Mouse (Mus musculus) intestine, embryonic 14.5 days (tissue): ENCODE data around the gene 1700020D05Rik. TPM values are rescaled to one million over a fixed set of nuclear protein-coding genes. Genes with fewer than 3 reads are reported as not detected.

Experiments
- ATAC-seq: fragments of 200-750 bp; cut with Nextera tagmentation; replicated peaks from 2 replicates; pipeline ENCODE4 v1.8.0; 2017; ENCODE audit warnings: low read depth, moderate number of reproducible peaks, moderate TSS enrichment, moderate library complexity; ENCODE audit not compliant: low FRiP score, low TSS enrichment
- DNase-seq: peaks from one replicate; pipeline ENCODE4 v3.0.0-alpha.2; 2018; ENCODE audit warnings: low spot score
- H3K27ac ChIP-seq: fragments of 300-500 bp; sonication (generic); 2 replicates; pipeline ENCODE4 v1.5.1; 2014; ENCODE audit warnings: low read depth, mild to moderate bottlenecking, control low read depth
- H3K27me3 ChIP-seq: fragments of 300-500 bp; sonication (generic); replicated peaks from 2 replicates; pipeline ENCODE4 v1.6.1; 2014; ENCODE audit warnings: low read length, control low read depth; ENCODE audit not compliant: control insufficient read depth, insufficient read depth
- H3K36me3 ChIP-seq: fragments of 300-500 bp; sonication (generic); 2 replicates; pipeline ENCODE4 v1.6.1; 2014; ENCODE audit warnings: low read length, control low read depth; ENCODE audit not compliant: control insufficient read depth, insufficient read depth
- H3K4me1 ChIP-seq: fragments of 300-500 bp; sonication (generic); replicated peaks from 2 replicates; pipeline ENCODE4 v1.6.1; 2014; ENCODE audit warnings: low read length, control low read depth, mixed read lengths; ENCODE audit not compliant: control insufficient read depth, insufficient read depth
- H3K4me2 ChIP-seq: fragments of 300-500 bp; sonication (generic); 2 replicates; pipeline ENCODE4 v1.6.1; 2014; ENCODE audit warnings: low read length
- H3K4me3 ChIP-seq: fragments of 300-500 bp; sonication (generic); 2 replicates; pipeline ENCODE4 v1.5.1; 2014; ENCODE audit warnings: low read depth, low read length, control low read depth, mixed read lengths
- H3K9ac ChIP-seq: fragments of 300-500 bp; sonication (generic); 2 replicates; pipeline ENCODE4 v1.6.1; 2014; ENCODE audit warnings: mild to moderate bottlenecking, low read length
- H3K9me3 ChIP-seq: fragments of 300-500 bp; sonication (generic); 2 replicates; pipeline ENCODE4 v1.6.1; 2016; ENCODE audit warnings: low read length, control low read depth; ENCODE audit not compliant: control insufficient read depth
- WGBS: fragments of 180-500 bp; shearing (Covaris S2); extraction: QIAGEN DNeasy Blood & Tissue Kit; methylation state at CpG from one replicate; pipeline ENCODE4 v1.1.7; 2014; 5-methylcytosine and 5-hydroxymethylcytosine counted together
- polyA plus RNA-seq: library from polyadenylated mRNA; unstranded; fragments of >200 nt; fragmentation: Nextera tagmentation; extraction: Ambion mirVana; gene quantifications from 2 replicates; pipeline ENCODE4 v1.2.1, GENCODE M21; 2014

Gene 1700020D05Rik
- polyA plus RNA-seq, 1 experiment from 2014 or later = not detected

DNA sequence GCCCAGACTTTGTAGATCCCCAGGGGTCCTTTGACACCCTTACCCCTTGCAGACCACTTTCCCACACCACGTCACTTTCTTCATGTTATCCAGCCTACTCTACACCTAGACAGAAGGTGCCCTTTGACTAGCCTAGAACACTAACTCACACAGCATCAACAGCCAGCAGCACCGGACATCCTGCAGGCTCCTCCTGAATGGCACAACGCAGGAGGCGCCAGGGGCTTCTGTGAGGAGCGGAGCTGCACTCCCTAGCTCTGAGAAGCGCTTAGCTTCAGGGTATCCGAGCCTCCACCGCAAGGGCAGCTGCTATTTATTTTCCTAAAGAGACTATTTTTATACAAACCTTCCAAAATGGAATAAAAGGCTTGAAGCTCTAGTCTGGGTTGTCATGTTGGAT, 48.0 kb downstream of the 1700020D05Rik start:
- H3K9ac ChIP-seq = peak overlapping the region; percentile 75

DNA sequence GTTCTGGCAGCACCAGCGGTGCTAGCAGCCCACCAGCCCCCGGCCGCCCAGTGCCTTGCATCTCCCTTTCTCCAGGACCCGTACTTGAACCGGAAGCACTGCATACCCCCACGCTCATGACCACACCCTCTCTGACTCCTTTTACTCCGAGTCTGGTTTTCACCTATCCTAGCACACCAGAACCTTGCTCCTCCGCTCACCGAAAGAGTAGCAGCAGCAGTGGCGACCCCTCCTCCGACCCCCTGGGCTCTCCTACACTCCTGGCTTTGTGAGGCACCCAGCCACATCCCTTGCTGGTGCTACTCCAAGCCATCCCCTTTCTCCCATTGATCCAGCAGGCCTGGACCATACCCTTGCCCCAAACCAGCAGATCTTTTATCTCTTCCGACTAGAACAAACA, 48.5 kb downstream of the 1700020D05Rik start:
- Histone ChIP-seq H3K36me3 (peaks cover 20% of the 10 kb centered on the region; the same call in 1 of the 2 replicates), H3K4me2 (peak overlapping the region; percentile 94), H3K9me3 (no peaks in the 10 kb centered on the region), H3K9ac (no peak overlapping the region), H3K27me3 (peaks cover 7% of the 10 kb centered on the region), H3K4me3 (peak overlapping the region; percentile 72; the same call in 1 of the 2 replicates), H3K4me1 (peaks cover 26% of the 10 kb centered on the region), H3K27ac (no peak overlapping the region)
- no peak for ATAC-seq
- WGBS = 76% methylated on average over 12 of the region's 12 CpGs
- no peak for DNase-seq

More for the DNA sequence above, 48.0 kb downstream of the 1700020D05Rik start:
- Histone ChIP-seq H3K9me3 (no peaks in the 10 kb centered on the region), H3K27ac (no peak overlapping the region), H3K4me3 (peak overlapping the region; percentile 72), H3K4me2 (peak overlapping the region; percentile 94), H3K4me1 (peaks cover 26% of the 10 kb centered on the region), H3K27me3 (peaks cover 1% of the 10 kb centered on the region), H3K36me3 (peaks cover 20% of the 10 kb centered on the region; the same call in 1 of the 2 replicates)
- no peak for ATAC-seq
- 53% methylated on average over 8 of the region's 8 CpGs for WGBS
- DNase-seq = no peak

Other genes starting within 250 kb of the 1700020D05Rik start
- 22.9 and 23.4 TPM in 2 replicates for gene Pacs1, start 230.7 kb downstream of the 1700020D05Rik start, polyA plus RNA-seq
- 321 and 334 TPM in 2 replicates for gene Sf3b2, start 208.3 kb downstream of the 1700020D05Rik start, polyA plus RNA-seq
- gene Gal3st3, start 205.5 kb downstream of the 1700020D05Rik start, polyA plus RNA-seq = 2.9 and 3.3 TPM in 2 replicates
- not detected in 2 replicates for gene Catsper1, start 168.0 kb downstream of the 1700020D05Rik start, polyA plus RNA-seq
- gene Cst6, start 154.2 kb downstream of the 1700020D05Rik start, polyA plus RNA-seq = 1.8 and 2.5 TPM in 2 replicates
- gene Eif1ad, start 137.0 kb downstream of the 1700020D05Rik start, polyA plus RNA-seq = 55.4 and 59.7 TPM in 2 replicates
- gene Banf1, start 136.6 kb downstream of the 1700020D05Rik start, polyA plus RNA-seq = 499 and 514 TPM in 2 replicates
- gene Sart1, start 115.1 kb downstream of the 1700020D05Rik start, polyA plus RNA-seq = 57.1 and 69.1 TPM in 2 replicates
- gene Tsga10ip, start 101.3 kb downstream of the 1700020D05Rik start, polyA plus RNA-seq = 2.8 TPM in 1 of 2 replicates, not detected in the other
- gene Drap1, start 78.8 kb downstream of the 1700020D05Rik start, polyA plus RNA-seq = 170 and 173 TPM in 2 replicates
- gene AI837181, start 78.6 kb downstream of the 1700020D05Rik start, polyA plus RNA-seq = 34.2 and 41.2 TPM in 2 replicates
- gene Fosl1, start 56.2 kb downstream of the 1700020D05Rik start, polyA plus RNA-seq = not detected in 2 replicates
- 7.1 TPM in 2 replicates for gene Ccdc85b, start 45.9 kb downstream of the 1700020D05Rik start, polyA plus RNA-seq
- gene Fibp, start 43.2 kb downstream of the 1700020D05Rik start, polyA plus RNA-seq = 111 and 112 TPM in 2 replicates
- 1.6 and 2.0 TPM in 2 replicates for gene Ctsw, start 35.3 kb downstream of the 1700020D05Rik start, polyA plus RNA-seq
- gene Efemp2, start 29.8 kb downstream of the 1700020D05Rik start, polyA plus RNA-seq = 136 and 151 TPM in 2 replicates
- 37.0 and 38.3 TPM in 2 replicates for gene Mus81, start 15.4 kb downstream of the 1700020D05Rik start, polyA plus RNA-seq
- 2,844 and 3,105 TPM in 2 replicates for gene Cfl1, start 13.3 kb downstream of the 1700020D05Rik start, polyA plus RNA-seq
- gene Snx32, start 6.8 kb upstream of the 1700020D05Rik start, polyA plus RNA-seq = 9.4 and 10.8 TPM in 2 replicates
- gene Ovol1, start 56.9 kb upstream of the 1700020D05Rik start, polyA plus RNA-seq = 17.5 and 18.6 TPM in 2 replicates
- gene Ap5b1, start 64.2 kb upstream of the 1700020D05Rik start, polyA plus RNA-seq = 6.1 and 6.5 TPM in 2 replicates
- 124 and 131 TPM in 2 replicates for gene Rnaseh2c, start 98.1 kb upstream of the 1700020D05Rik start, polyA plus RNA-seq
- gene Kat5, start 106.5 kb upstream of the 1700020D05Rik start, polyA plus RNA-seq = 31.8 and 33.3 TPM in 2 replicates
- gene Rela, start 133.7 kb upstream of the 1700020D05Rik start, polyA plus RNA-seq = 46.7 and 51.2 TPM in 2 replicates
- 18.0 and 21.7 TPM in 2 replicates for gene Sipa1, start 159.9 kb upstream of the 1700020D05Rik start, polyA plus RNA-seq
- 23.2 and 28.8 TPM in 2 replicates for gene Map3k11, start 185.0 kb upstream of the 1700020D05Rik start, polyA plus RNA-seq
- gene Pcnx3, start 185.1 kb upstream of the 1700020D05Rik start, polyA plus RNA-seq = 27.6 and 30.8 TPM in 2 replicates
- gene Kcnk7, start 200.6 kb upstream of the 1700020D05Rik start, polyA plus RNA-seq = 0.30 and 0.45 TPM in 2 replicates
- gene Ehbp1l1, start 222.5 kb upstream of the 1700020D05Rik start, polyA plus RNA-seq = 29.6 and 33.6 TPM in 2 replicates
- 85.8 and 95.7 TPM in 2 replicates for gene Fam89b, start 225.9 kb upstream of the 1700020D05Rik start, polyA plus RNA-seq
- 30.1 and 36.0 TPM in 2 replicates for gene Ltbp3, start 237.1 kb upstream of the 1700020D05Rik start, polyA plus RNA-seq